Mouse (Mus musculus): ENCODE results near the gene Gpc2. TPM values are rescaled to one million over a fixed set of nuclear protein-coding genes. Genes with fewer than 3 reads are reported as not detected.

Gene Gpc2
- total and polyA plus RNA-seq, 3 experiments = 0.04 TPM; not detected in 2

Other genes with a start within 250 kb of the Gpc2 start
- not detected in 2 replicates for gene Smok3c, start 226.8 kb downstream of the Gpc2 start, total RNA-seq (2012; rRNA removed)
- gene Smok3c, start 226.8 kb downstream of the Gpc2 start, polyA plus RNA-seq (2012; ENCODE audit: insufficient read depth in 1 of 2, insufficient read length in 2 of 2, low read depth in 1 of 2, low replicate concordance in 2 of 2, missing spikeins in 1 of 2) = not detected
- gene Zkscan1, start 194.9 kb downstream of the Gpc2 start, total RNA-seq (2012; rRNA removed) = 11.5 and 13.4 TPM in 2 replicates
- 10 to 100 TPM; 10.6 to 51.7 TPM for gene Zkscan1, start 194.9 kb downstream of the Gpc2 start, polyA plus RNA-seq (2012; ENCODE audit: insufficient read depth in 1 of 2, insufficient read length in 2 of 2, low read depth in 1 of 2, low replicate concordance in 2 of 2, missing spikeins in 1 of 2)
- 7.6 and 9.0 TPM in 2 replicates for gene Zscan21, start 163.1 kb downstream of the Gpc2 start, total RNA-seq (2012; rRNA removed)
- 10 to 100 TPM in 1 of 2 experiments, not detected in 1; 10.5 TPM for gene Zscan21, start 163.1 kb downstream of the Gpc2 start, polyA plus RNA-seq (2012; ENCODE audit: insufficient read depth in 1 of 2, insufficient read length in 2 of 2, low read depth in 1 of 2, low replicate concordance in 2 of 2, missing spikeins in 1 of 2)
- 5.4 and 6.9 TPM in 2 replicates for gene Zfp113, start 124.3 kb downstream of the Gpc2 start, total RNA-seq (2012; rRNA removed)
- gene Zfp113, start 124.3 kb downstream of the Gpc2 start, polyA plus RNA-seq (2012; ENCODE audit: insufficient read depth in 1 of 2, insufficient read length in 2 of 2, low read depth in 1 of 2, low replicate concordance in 2 of 2, missing spikeins in 1 of 2) = 1 to 10 TPM in 1 of 2 experiments, not detected in 1; 6.8 TPM
- 52.6 and 63.7 TPM in 2 replicates for gene Cops6, start 118.9 kb downstream of the Gpc2 start, total RNA-seq (2012; rRNA removed)
- gene Cops6, start 118.9 kb downstream of the Gpc2 start, polyA plus RNA-seq (2012; ENCODE audit: insufficient read depth in 1 of 2, insufficient read length in 2 of 2, low read depth in 1 of 2, low replicate concordance in 2 of 2, missing spikeins in 1 of 2) = 100 to 1,000 TPM in 1 of 2 experiments, not detected in 1; 152 TPM
- gene Ap4m1, start 108.0 kb downstream of the Gpc2 start, total RNA-seq (2012; rRNA removed) = 19.1 and 22.2 TPM in 2 replicates
- gene Ap4m1, start 108.0 kb downstream of the Gpc2 start, polyA plus RNA-seq (2012; ENCODE audit: insufficient read depth in 1 of 2, insufficient read length in 2 of 2, low read depth in 1 of 2, low replicate concordance in 2 of 2, missing spikeins in 1 of 2) = 10 to 100 TPM in 1 of 2 experiments, not detected in 1; 38.5 TPM
- 202 TPM in 2 replicates for gene Mcm7, start 107.6 kb downstream of the Gpc2 start, total RNA-seq (2012; rRNA removed)
- gene Mcm7, start 107.6 kb downstream of the Gpc2 start, polyA plus RNA-seq (2012; ENCODE audit: insufficient read depth in 1 of 2, insufficient read length in 2 of 2, low read depth in 1 of 2, low replicate concordance in 2 of 2, missing spikeins in 1 of 2) = 100 to 1,000 TPM; 255 to 565 TPM
- 52.6 and 59.6 TPM in 2 replicates for gene Taf6, start 92.6 kb downstream of the Gpc2 start, total RNA-seq (2012; rRNA removed)
- gene Taf6, start 92.6 kb downstream of the Gpc2 start, polyA plus RNA-seq (2012; ENCODE audit: insufficient read depth in 1 of 2, insufficient read length in 2 of 2, low read depth in 1 of 2, low replicate concordance in 2 of 2, missing spikeins in 1 of 2) = 10 to 100 TPM in 1 of 2 experiments, not detected in 1; 94.7 TPM
- gene Cnpy4, start 92.5 kb downstream of the Gpc2 start, total RNA-seq (2012; rRNA removed) = 7.8 TPM in 2 replicates
- gene Cnpy4, start 92.5 kb downstream of the Gpc2 start, polyA plus RNA-seq (2012; ENCODE audit: insufficient read depth in 1 of 2, insufficient read length in 2 of 2, low read depth in 1 of 2, low replicate concordance in 2 of 2, missing spikeins in 1 of 2) = 10 to 100 TPM in 1 of 2 experiments, not detected in 1; 12.1 TPM
- gene Mblac1, start 85.7 kb downstream of the Gpc2 start, total RNA-seq (2012; rRNA removed) = 5.0 and 5.2 TPM in 2 replicates
- gene Mblac1, start 85.7 kb downstream of the Gpc2 start, polyA plus RNA-seq (2012; ENCODE audit: insufficient read depth in 1 of 2, insufficient read length in 2 of 2, low read depth in 1 of 2, low replicate concordance in 2 of 2, missing spikeins in 1 of 2) = 1 to 10 TPM in 1 of 2 experiments, not detected in 1; 5.7 TPM
- gene Nxpe5, start 54.1 kb downstream of the Gpc2 start, total RNA-seq (2012; rRNA removed) = not detected in 2 replicates
- not detected for gene Nxpe5, start 54.1 kb downstream of the Gpc2 start, polyA plus RNA-seq (2012; ENCODE audit: insufficient read depth in 1 of 2, insufficient read length in 2 of 2, low read depth in 1 of 2, low replicate concordance in 2 of 2, missing spikeins in 1 of 2)
- gene Lamtor4, start 24.5 kb downstream of the Gpc2 start, total RNA-seq (2012; rRNA removed) = 45.7 and 51.5 TPM in 2 replicates
- 10 to 100 TPM in 1 of 2 experiments, not detected in 1; 59.0 TPM for gene Lamtor4, start 24.5 kb downstream of the Gpc2 start, polyA plus RNA-seq (2012; ENCODE audit: insufficient read depth in 1 of 2, insufficient read length in 2 of 2, low read depth in 1 of 2, low replicate concordance in 2 of 2, missing spikeins in 1 of 2)
- gene BC037034, start 16.0 kb downstream of the Gpc2 start, total RNA-seq (2012; rRNA removed) = 27.8 and 35.6 TPM in 2 replicates
- gene BC037034, start 16.0 kb downstream of the Gpc2 start, polyA plus RNA-seq (2012; ENCODE audit: insufficient read depth in 1 of 2, insufficient read length in 2 of 2, low read depth in 1 of 2, low replicate concordance in 2 of 2, missing spikeins in 1 of 2) = 10 to 100 TPM in 1 of 2 experiments, not detected in 1; 59.1 TPM
- 0.15 and 0.16 TPM in 2 replicates for gene Gal3st4, start 7.2 kb downstream of the Gpc2 start, total RNA-seq (2012; rRNA removed)
- gene Gal3st4, start 7.2 kb downstream of the Gpc2 start, polyA plus RNA-seq (2012; ENCODE audit: insufficient read depth in 1 of 2, insufficient read length in 2 of 2, low read depth in 1 of 2, low replicate concordance in 2 of 2, missing spikeins in 1 of 2) = under 1 TPM in 1 of 2 experiments, not detected in 1; 0.17 TPM
- not detected in 2 replicates for gene Gm43720, start within 50 bp of the Gpc2 start, total RNA-seq (2012; rRNA removed)
- gene Gm43720, start within 50 bp of the Gpc2 start, polyA plus RNA-seq (2012; ENCODE audit: insufficient read depth in 1 of 2, insufficient read length in 2 of 2, low read depth in 1 of 2, low replicate concordance in 2 of 2, missing spikeins in 1 of 2) = not detected
- gene Stag3, start 235 bp upstream of the Gpc2 start, total RNA-seq (2012; rRNA removed) = not detected in 2 replicates
- under 1 TPM in 1 of 2 experiments, not detected in 1; 0.07 TPM for gene Stag3, start 235 bp upstream of the Gpc2 start, polyA plus RNA-seq (2012; ENCODE audit: insufficient read depth in 1 of 2, insufficient read length in 2 of 2, low read depth in 1 of 2, low replicate concordance in 2 of 2, missing spikeins in 1 of 2)
- gene Pvrig, start 62.0 kb upstream of the Gpc2 start, total RNA-seq (2012; rRNA removed) = not detected in 2 replicates
- not detected for gene Pvrig, start 62.0 kb upstream of the Gpc2 start, polyA plus RNA-seq (2012; ENCODE audit: insufficient read depth in 1 of 2, insufficient read length in 2 of 2, low read depth in 1 of 2, low replicate concordance in 2 of 2, missing spikeins in 1 of 2)
- gene Zfp157, start 161.5 kb upstream of the Gpc2 start, total RNA-seq (2012; rRNA removed) = 5.5 and 6.7 TPM in 2 replicates
- gene Zfp157, start 161.5 kb upstream of the Gpc2 start, polyA plus RNA-seq (2012; ENCODE audit: insufficient read depth in 1 of 2, insufficient read length in 2 of 2, low read depth in 1 of 2, low replicate concordance in 2 of 2, missing spikeins in 1 of 2) = 1 to 10 TPM in 1 of 2 experiments, not detected in 1; 3.8 TPM